Mouse (Mus musculus): ENCODE data around the gene Tsnaxip1. TPM values are rescaled to one million over a fixed set of nuclear protein-coding genes. Genes with fewer than 3 reads are reported as not detected.

Tsnaxip1 gene
- polyA plus RNA-seq, 1 experiment from 2014 or later, result not detected

DNA sequence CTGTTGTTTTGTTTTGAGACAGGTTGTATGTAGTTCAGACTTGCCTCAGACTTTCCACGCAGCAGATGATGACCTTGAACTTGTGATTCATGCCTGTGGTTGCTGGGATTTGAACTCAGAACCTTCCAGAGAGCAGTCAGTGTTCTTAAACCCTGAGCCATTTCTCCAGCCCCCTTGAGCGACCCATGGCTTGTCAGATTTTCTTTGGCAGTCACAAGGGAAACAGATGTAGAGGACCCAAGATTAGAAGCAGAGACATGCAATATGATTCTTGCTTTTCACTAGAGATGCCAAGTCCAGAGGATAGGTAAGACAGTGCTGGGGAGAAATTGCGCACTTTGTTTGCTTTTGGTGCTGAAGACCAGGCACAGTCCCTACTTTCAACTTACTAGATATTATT is 25.6 kb downstream of the Tsnaxip1 start, which contains the start of gene Cenpt:
Gene Cenpt, minus strand, starts transcription at position 101 of the 400 bp plus-strand sequence.
- no peak within 1 kb of the TSS for H3K4me3 ChIP-seq (replicated peaks)
- H3K27ac ChIP-seq, result no peak within 1 kb of the TSS
- no peaks in the 10 kb centered on the region for H3K27me3 ChIP-seq (replicated peaks)
- H3K4me2 ChIP-seq, result no peak within 1 kb of the TSS
- H3K4me1 ChIP-seq, result peaks cover 21% of the 10 kb centered on the region
- peaks cover 10% of the 10 kb centered on the region for H3K36me3 ChIP-seq
- no peak for ATAC-seq (ENCODE audit: insufficient read depth, low FRiP score, low read depth)
- WGBS, result 88% methylated on average over 3 of the region's 3 CpGs
- H3K9me3 ChIP-seq, result no peaks in the 10 kb centered on the region
- no peak within 1 kb of the TSS for H3K9ac ChIP-seq

DNA sequence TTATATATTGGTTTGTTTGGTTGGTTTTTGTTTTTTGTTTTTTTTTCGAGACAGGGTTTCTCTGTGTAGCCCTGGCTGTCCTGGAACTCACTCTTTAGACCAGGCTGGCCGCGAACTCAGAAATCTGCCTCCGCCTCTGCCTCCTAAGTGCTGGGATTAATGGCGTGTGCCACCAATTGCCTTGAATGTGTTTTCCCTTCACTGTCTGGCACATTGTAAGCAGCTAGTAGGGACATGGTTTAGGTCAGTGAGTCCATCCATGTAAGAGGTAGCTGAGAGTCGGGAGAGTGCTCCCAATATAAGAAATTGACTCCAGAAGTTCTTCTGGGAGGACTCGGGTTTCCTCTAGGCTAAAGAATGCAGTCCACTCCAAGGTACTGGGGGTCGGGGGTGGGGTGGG is 26.8 kb downstream of the Tsnaxip1 start:
- Histone ChIP-seq H3K36me3 (peaks cover 5% of the 10 kb centered on the region; the same call in 1 of the 2 replicates), H3K9me3 (no peaks in the 10 kb centered on the region), H3K27ac (no peak overlapping the region), H3K4me3 (replicated peaks) (peak overlapping the region; percentile 87), H3K9ac (no peak overlapping the region), H3K27me3 (replicated peaks) (no peaks in the 10 kb centered on the region), H3K4me2 (peak overlapping the region; percentile 43), H3K4me1 (peaks cover 28% of the 10 kb centered on the region)
- no peak; the same call in 1 of the 2 replicates for ATAC-seq (ENCODE audit: insufficient read depth, low FRiP score, low read depth)
- WGBS, result 28% methylated on average over 8 of the region's 8 CpGs

DNA sequence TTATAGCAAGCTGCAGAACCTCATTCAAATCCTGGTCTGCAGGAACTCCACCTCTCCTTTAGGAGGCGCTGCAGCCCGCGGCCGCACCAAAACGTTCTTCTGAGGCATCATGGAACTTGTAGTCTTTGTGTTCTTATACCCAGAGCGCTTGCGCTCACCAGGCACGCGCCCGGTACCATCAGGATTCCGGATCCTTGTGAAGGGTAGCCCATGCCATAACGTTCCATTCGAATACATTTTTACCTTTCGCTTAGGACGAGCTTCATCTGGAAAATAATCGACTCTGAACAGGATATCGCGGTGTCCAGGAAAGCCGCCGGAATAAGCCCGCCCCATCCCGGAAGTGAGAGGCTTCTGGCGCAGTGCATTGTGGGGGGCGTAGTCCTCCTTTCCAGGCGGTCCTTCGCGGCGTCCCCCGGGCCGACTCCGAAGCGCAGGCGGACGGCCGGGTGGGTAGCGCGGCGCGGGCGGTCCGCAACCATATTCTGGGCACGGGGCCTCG is 27.2 kb downstream of the Tsnaxip1 start, which contains the start of gene Thap11:
Gene Thap11, plus strand, starts transcription at position 418 of the 502 bp plus-strand sequence.
- peaks cover 5% of the 10 kb centered on the region; the same call in 1 of the 2 replicates for H3K36me3 ChIP-seq
- H3K27ac ChIP-seq, result peak within 1 kb of the TSS; percentile 87
- under 1% methylated on average over 42 of the region's 43 CpGs for WGBS
- peak within 1 kb of the TSS; percentile 87 for H3K4me3 ChIP-seq (replicated peaks)
- H3K9me3 ChIP-seq, result no peaks in the 10 kb centered on the region
- ATAC-seq (ENCODE audit: insufficient read depth, low FRiP score, low read depth), result peak; percentile 90
- H3K27me3 ChIP-seq (replicated peaks), result no peaks in the 10 kb centered on the region
- peak within 1 kb of the TSS; percentile 77 for H3K4me2 ChIP-seq
- peaks cover 33% of the 10 kb centered on the region for H3K4me1 ChIP-seq
- peak within 1 kb of the TSS; percentile 77 for H3K9ac ChIP-seq

DNA sequence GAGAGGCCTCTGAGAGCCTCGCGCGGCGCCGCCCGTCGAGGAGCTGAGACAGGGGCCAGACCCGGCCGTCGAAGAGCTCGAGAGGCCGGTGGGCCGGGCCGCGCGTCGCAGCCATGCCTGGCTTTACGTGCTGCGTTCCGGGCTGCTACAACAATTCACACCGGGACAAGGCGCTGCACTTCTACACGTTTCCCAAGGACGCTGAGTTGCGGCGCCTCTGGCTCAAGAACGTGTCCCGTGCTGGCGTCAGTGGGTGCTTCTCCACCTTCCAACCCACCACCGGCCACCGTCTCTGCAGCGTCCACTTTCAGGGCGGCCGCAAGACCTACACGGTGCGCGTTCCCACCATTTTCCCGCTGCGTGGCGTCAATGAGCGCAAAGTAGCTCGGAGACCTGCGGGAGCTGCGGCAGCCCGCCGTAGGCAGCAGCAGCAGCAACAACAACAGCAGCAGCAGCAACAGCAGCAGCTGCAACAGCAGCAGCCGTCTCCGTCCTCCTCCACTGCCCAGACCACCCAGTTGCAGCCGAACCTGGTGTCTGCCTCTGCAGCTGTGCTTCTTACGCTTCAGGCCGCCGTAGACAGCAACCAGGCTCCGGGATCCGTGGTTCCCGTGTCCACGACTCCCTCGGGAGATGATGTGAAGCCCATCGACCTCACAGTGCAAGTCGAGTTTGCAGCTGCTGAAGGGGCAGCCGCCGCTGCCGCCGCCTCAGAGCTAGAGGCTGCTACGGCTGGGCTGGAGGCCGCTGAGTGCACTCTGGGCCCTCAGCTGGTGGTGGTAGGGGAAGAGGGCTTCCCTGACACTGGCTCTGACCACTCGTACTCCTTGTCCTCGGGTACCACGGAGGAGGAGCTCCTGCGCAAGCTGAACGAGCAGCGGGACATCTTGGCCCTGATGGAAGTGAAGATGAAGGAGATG is 28.0 kb downstream of the Tsnaxip1 start:
- H3K9ac ChIP-seq, result peak overlapping the region; percentile 77
- peak; percentile 0; the same call in 1 of the 2 replicates for ATAC-seq (ENCODE audit: insufficient read depth, low FRiP score, low read depth)
- H3K27me3 ChIP-seq (replicated peaks), result no peaks in the 10 kb centered on the region
- H3K4me2 ChIP-seq, result peak overlapping the region; percentile 77
- peaks cover 5% of the 10 kb centered on the region; the same call in 1 of the 2 replicates for H3K36me3 ChIP-seq
- under 1% methylated on average over 71 of the region's 71 CpGs for WGBS
- no peaks in the 10 kb centered on the region for H3K9me3 ChIP-seq
- H3K4me3 ChIP-seq (replicated peaks), result peak overlapping the region; percentile 87
- peaks cover 34% of the 10 kb centered on the region for H3K4me1 ChIP-seq
- peak overlapping the region; percentile 87 for H3K27ac ChIP-seq

DNA sequence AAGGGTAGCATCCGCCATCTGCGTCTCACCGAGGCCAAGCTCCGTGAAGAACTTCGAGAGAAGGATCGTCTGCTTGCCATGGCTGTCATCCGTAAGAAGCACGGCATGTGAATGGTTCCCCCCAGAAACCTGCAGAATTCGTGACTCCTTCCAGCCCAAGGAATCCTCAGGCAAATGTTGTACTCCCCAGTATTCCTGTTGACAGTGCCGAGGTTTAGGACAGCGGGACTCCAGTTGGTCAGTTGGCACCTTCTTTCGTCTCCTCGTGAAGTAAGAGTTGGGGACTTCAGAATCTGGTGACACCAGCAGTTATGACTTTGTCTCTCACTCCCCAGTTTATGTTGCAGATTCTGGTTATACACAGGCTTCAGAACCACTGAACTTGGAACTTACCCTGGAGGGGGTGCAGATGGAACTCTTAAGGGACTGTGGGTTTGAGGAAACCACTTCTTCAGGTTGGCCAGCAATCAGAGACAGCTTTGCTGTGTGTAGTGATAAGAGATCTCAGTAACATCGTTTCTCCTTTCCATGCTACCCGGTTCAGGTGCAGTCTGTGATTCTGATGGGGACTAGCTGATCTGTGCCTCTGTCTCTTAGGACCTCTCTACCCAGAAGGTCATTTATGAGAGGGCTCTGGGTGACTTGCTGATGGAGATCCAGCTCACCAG is 28.8 kb downstream of the Tsnaxip1 start:
- Histone ChIP-seq H3K4me3 (replicated peaks) (peak overlapping the region; percentile 87), H3K27me3 (replicated peaks) (no peaks in the 10 kb centered on the region), H3K4me1 (peaks cover 30% of the 10 kb centered on the region), H3K27ac (peak overlapping the region; percentile 87; the same call in 1 of the 2 replicates), H3K36me3 (peaks cover 5% of the 10 kb centered on the region; the same call in 1 of the 2 replicates), H3K4me2 (peak overlapping the region; percentile 77), H3K9me3 (no peaks in the 10 kb centered on the region), H3K9ac (peak overlapping the region; percentile 77; the same call in 1 of the 2 replicates)
- no peak for ATAC-seq (ENCODE audit: insufficient read depth, low FRiP score, low read depth)
- 12% methylated on average over 15 of the region's 15 CpGs for WGBS

DNA sequence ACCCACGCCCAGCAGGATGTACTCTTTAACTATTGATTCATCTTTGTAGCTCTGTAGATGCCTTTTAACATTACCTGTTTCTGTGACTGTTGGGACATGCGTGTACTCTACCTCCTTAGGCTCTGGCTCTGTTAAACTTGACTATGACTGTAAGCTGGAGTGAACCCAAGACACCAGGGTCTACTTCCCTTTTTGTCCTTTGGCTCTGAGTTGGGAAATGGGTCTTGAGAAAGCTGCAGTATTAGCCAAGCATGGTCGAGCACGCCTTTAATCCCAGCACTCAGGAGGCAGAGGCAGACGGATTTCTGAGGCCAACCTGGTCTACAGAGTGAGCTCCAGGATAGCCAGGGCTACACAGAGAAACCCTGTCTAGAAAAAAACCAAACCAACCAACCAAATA is 31.0 kb downstream of the Tsnaxip1 start:
- no peaks in the 10 kb centered on the region for H3K27me3 ChIP-seq (replicated peaks)
- H3K4me2 ChIP-seq, result no peak overlapping the region
- peaks cover 6% of the 10 kb centered on the region; the same call in 1 of the 2 replicates for H3K36me3 ChIP-seq
- H3K9me3 ChIP-seq, result no peaks in the 10 kb centered on the region
- peaks cover 30% of the 10 kb centered on the region for H3K4me1 ChIP-seq
- ATAC-seq (ENCODE audit: insufficient read depth, low FRiP score, low read depth), result no peak
- no peak overlapping the region for H3K4me3 ChIP-seq (replicated peaks)
- no peak overlapping the region; the same call in 1 of the 2 replicates for H3K27ac ChIP-seq
- no peak overlapping the region for H3K9ac ChIP-seq
- WGBS, result 87% methylated on average over 5 of the region's 5 CpGs

DNA sequence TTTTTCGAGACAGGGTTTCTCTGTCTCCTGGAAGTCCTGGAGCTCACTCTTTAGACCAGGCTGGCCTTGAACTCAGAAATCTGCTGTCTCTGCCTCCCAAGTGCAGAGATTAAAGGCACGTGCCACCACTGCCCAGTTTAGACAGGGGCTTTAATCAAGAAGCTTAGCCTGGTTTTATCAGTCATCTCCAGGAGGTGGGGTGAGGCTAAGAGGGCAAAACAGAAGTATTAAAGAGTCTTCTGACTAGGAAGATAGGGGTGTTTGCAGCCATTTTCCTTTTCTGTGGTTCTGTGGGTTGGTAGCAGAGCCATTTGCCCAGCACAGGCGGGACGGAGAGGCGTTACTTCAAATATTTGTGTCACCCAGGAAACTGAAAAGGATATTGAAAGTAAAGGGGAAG is 31.8 kb downstream of the Tsnaxip1 start:
- ATAC-seq (ENCODE audit: insufficient read depth, low FRiP score, low read depth), result no peak
- peaks cover 34% of the 10 kb centered on the region for H3K4me1 ChIP-seq
- H3K27ac ChIP-seq, result peak overlapping the region; percentile 91
- H3K4me2 ChIP-seq, result peak overlapping the region; percentile 50
- H3K36me3 ChIP-seq, result peaks cover 9% of the 10 kb centered on the region; the same call in 1 of the 2 replicates
- H3K9ac ChIP-seq, result no peak overlapping the region
- no peaks in the 10 kb centered on the region for H3K27me3 ChIP-seq (replicated peaks)
- WGBS, result 44% methylated on average over 5 of the region's 5 CpGs
- H3K4me3 ChIP-seq (replicated peaks), result no peak overlapping the region
- H3K9me3 ChIP-seq, result no peaks in the 10 kb centered on the region

DNA sequence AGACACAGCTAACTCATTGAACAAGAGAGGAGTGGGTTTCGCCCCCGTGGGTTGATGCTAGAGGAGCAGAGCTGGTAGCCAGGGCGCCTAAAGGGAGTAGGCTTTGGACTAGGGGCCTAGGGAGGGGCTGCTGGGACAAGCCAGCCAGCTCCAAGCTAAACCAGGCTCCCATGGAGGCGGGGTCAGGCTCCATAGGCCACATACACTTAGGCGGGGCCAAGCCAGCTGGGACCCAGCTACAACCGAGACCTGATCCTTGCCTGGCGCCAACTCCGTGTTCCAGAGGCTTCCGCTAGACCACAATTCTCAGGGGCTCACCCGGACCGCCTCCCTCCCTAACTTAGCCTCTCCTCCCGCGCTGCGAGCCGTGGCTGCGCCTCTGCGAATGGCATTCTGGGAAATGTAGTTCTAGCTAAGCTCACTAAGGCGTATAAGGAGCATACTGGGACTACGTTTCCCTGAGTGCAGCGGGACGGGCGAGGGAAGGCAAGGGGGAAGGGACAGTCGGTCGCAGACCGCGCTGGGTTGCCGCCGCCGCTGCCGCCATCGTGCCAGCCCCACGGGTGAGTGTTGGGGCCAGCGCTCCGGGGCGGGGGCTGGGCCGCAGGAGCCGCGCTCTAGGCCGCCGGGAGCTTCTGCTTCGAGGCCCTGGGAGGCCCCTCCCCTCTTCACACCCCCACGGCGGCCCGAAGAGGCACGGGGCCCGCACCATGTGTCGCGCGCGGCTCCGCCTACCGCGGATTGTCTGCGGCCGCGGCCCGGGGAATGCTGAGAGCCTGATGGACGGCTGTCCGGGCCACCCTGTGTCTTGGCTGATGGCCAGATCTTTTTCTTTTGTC is 32.8 kb downstream of the Tsnaxip1 start, which contains the start of gene Nutf2:
Gene Nutf2, plus strand, starts transcription at position 438 of the 839 bp plus-strand sequence.
- Histone ChIP-seq H3K4me3 (replicated peaks) (peak within 1 kb of the TSS; percentile 73), H3K27me3 (replicated peaks) (no peaks in the 10 kb centered on the region), H3K4me2 (peak within 1 kb of the TSS; percentile 72), H3K9ac (peak within 1 kb of the TSS; percentile 71), H3K4me1 (peaks cover 34% of the 10 kb centered on the region), H3K27ac (peak within 1 kb of the TSS; percentile 91), H3K9me3 (no peaks in the 10 kb centered on the region), H3K36me3 (peaks cover 9% of the 10 kb centered on the region; the same call in 1 of the 2 replicates)
- under 1% methylated on average over 52 of the region's 59 CpGs for WGBS
- ATAC-seq (ENCODE audit: insufficient read depth, low FRiP score, low read depth), result peak; percentile 98

DNA sequence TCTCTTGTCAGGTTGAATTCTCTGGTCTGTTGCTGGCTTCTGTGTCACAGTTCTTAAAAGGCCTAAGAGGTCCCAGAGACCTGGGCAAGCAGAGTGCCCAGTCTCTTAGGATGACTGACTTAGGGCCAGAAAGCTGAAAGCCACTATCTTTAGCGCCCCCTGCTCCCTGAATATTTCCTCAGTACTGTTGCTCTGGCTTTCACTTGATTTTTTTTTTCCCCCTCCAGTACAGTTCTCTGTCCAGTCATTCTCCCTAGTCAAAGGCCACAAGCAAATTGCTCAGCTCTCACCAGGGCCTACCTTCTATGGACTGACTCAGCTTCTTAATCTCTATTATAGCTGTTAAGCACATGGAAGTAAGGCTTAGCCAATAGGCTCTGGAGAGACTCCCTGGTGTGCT is 34.4 kb downstream of the Tsnaxip1 start:
- no peak for ATAC-seq (ENCODE audit: insufficient read depth, low FRiP score, low read depth)
- Histone ChIP-seq H3K36me3 (peaks cover 16% of the 10 kb centered on the region), H3K9ac (no peak overlapping the region), H3K27me3 (replicated peaks) (no peaks in the 10 kb centered on the region), H3K27ac (no peak overlapping the region), H3K4me3 (replicated peaks) (peak overlapping the region; percentile 73), H3K4me1 (peaks cover 23% of the 10 kb centered on the region), H3K9me3 (no peaks in the 10 kb centered on the region), H3K4me2 (peak overlapping the region; percentile 72)
- WGBS, result 14% methylated on average over 1 of the region's 1 CpGs

DNA sequence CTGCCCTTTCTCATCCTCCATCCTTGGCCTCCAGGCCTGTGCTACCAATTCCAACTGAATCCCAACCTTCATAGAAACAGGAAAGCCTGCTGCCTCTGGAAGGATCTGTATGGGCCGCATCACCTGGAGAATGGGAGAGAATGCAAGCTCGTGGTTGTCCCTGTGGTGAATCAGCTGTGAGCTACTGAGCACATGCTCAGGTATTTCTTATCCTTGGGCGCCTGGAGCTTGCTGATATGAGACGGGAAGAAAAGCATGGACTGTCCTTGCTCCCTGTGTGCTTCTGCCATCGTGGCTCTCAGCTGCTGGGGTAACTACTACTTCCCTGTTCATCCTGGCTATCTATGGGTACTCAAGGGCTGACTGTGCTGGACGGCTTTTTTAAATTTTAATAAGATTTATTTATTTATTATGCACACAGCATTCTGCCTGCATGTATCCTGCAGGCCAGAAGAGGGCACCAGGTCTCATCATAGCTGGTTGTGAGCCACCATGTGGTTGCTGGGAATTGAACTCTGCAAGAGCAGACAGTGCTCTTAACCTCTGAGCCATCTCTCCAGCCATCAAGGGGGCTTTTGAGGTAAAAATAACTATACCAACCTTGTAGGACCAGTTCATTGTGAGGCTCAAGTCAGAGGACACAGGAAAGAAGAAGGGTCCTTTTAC is 39.0 kb downstream of the Tsnaxip1 start:
- no peak overlapping the region for H3K9ac ChIP-seq
- no peak overlapping the region for H3K27ac ChIP-seq
- no peak overlapping the region for H3K4me2 ChIP-seq
- H3K36me3 ChIP-seq, result peaks cover 32% of the 10 kb centered on the region
- 0 out of 2 replicates have a peak, but pooled peaks cover 4% of the 10 kb centered on the region for H3K4me1 ChIP-seq
- H3K27me3 ChIP-seq (replicated peaks), result no peaks in the 10 kb centered on the region
- H3K4me3 ChIP-seq (replicated peaks), result no peak overlapping the region
- WGBS, result 79% methylated on average over 6 of the region's 6 CpGs
- no peak for ATAC-seq (ENCODE audit: insufficient read depth, low FRiP score, low read depth)
- no peaks in the 10 kb centered on the region for H3K9me3 ChIP-seq
